Mouse (Mus musculus) testis, postnatal 10 days (tissue): ENCODE results near the gene Ippk.

Experiments used
- DNase-seq: peaks from one replicate; pipeline ENCODE4 v3.0.0; 2021; ENCODE audit warnings: low spot score

The Ippk gene

DNA sequence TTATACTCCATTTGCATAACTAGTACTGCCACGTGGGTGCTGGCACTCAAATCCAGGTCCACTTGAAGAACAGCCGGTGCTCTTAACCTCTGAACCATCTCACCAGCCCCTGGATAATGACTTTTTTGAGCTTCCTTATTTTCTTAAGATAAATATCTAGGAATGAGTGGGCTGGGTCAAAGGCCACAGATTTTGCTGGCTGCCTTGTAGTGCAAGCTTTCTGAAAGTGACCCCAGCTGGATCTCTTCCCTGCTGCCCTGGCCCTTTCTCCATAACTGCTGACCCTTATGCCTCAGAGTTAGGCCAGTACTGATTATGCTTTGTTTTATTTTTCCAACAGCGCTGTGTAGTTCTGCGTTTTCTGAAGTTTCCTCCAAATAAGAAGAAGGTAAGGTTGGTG, 9.5 kb downstream of the Ippk start:
- no peak for DNase-seq

GRCm38 (mm10) chr13:49433268-49434029, 12.4 kb downstream of the Ippk start:
- DNase-seq, result no peak

DNA sequence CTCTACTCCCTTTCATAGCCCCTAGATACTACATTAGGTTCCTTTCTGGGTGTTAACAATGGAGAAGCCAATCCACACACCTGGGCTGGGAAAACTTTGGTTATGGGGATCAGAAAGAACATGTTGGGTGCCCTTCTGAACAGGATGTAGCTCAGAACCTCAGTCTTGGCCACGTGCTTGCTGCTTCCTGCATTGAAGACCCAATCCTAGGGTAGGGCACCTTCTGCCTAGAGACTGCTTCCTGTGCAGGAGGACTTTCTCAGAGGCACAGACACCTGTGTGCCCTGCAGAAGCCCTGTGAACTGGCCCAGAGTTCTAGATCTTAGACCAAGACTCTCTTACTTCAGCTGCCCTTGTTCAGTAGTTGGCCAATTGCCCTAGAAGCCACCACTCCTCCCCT, 14.7 kb downstream of the Ippk start:
- no peak for DNase-seq

DNA sequence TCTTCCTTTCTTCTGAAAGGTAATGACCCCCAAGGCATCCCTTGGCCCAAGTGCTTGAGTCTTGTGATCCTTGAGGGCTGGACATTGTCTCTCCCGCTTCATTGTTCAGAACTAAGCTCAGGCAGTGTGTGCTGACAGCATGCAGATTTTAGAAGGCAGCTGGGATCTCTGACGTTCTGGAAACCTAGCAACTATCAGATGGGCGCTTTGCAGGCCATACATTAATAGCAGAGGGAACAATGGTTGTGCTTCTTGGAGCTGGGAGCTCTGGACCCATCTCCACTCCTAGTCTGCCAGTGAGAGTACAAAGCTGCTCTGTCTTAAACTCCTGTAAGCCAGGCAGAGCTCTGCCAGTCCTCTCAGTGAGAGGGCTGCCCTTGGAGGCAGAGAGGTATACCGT, 15.1 kb downstream of the Ippk start:
- no peak for DNase-seq

GRCm38 (mm10) chr13:49444451-49444850, 23.4 kb downstream of the Ippk start:
- no peak for DNase-seq

- peak; percentile 92 for DNase-seq
Observed at GRCm38 (mm10) chr13:49449318-49449749, 28.3 kb downstream of the Ippk start.

DNA sequence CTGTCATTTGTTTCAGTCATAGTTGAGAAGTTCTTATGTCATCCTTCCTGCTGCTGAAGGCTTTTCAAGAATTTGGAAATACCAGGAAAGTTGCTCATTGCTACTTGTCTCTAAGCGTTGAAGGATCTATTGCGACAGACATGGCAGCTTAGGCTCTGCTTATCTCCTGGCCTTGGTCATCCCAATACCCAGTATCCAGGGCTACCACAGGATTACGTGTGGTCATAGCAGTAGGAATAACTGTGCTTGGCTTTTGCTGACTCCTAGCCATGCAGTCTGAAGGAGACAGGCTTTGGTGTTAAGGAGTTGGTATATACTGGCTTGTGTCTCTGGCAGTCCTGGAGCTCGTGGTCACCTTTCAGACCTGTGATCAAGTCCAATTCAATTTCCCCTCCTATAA, 39.2 kb downstream of the Ippk start:
- no peak for DNase-seq

GRCm38 (mm10) chr13:49460692-49461414, 39.8 kb downstream of the Ippk start:
- no peak for DNase-seq

- no peak for DNase-seq
Observed at GRCm38 (mm10) chr13:49461458-49462132, 40.5 kb downstream of the Ippk start.

DNA sequence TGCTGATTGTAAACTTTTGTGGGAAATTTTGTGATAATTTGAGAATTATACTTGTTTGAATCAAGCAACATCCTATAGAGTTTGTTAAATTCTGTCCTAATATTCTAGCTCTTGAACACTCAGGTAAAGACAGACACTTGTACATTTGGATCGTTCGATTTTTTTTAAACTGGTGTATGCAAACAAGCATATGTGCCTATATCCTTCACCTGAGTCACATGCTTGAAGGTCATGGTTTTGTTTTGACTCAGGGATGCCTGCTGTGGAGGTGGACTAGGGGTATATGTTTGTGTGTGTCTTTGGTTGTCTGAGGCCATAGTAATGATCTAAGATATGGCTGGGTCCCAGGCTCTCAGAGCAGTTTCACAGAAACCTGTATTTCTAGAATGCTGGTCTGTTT, 41.9 kb downstream of the Ippk start:
- no peak for DNase-seq

DNA sequence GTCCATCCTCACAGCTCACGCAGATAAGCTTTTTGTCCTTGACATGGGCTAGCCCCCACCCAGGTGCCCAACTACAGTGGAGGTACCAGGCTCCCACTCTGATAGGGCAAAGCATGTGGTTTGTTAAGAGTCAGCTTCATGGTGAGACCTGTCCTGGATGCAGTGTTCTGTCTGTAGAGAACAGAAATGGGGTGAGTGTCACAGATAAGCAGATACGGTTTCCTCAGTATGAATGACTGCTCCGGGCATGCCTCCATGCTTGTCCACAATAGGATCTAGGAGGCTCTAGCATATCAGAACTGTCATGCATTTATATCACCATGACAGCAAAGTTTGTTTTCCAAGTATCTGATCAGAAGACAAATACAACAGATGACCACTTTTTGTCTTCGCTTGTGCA, 44.8 kb downstream of the Ippk start:
- no peak for DNase-seq

GRCm38 (mm10) chr13:49466393-49467075, 45.5 kb downstream of the Ippk start:
- peak; percentile 81 for DNase-seq

DNA sequence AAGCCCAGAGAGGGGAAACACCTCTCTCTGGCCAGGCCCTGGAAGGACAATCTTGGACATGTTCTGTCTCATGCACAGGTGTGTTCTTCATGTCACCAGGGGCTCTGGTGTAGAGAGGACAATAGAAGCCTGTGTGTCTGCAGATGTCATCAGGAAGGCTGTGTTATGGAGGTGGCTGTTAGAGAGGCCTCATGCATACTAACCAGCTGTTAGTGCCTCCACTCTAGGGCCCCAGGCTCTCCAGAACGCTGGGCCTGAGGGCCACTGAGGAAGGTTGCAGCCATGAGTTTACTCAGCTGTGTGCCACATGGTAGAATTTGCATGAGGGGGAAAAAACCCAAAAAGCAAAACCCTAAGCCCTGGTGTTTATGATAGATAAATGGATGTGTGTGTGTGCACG, 46.5 kb downstream of the Ippk start:
- no peak for DNase-seq

GRCm38 (mm10) chr13:49469002-49469401, 48.0 kb downstream of the Ippk start:
- DNase-seq, result no peak

- DNase-seq, result no peak
Observed at GRCm38 (mm10) chr13:49470319-49470718, 49.3 kb downstream of the Ippk start.

DNA sequence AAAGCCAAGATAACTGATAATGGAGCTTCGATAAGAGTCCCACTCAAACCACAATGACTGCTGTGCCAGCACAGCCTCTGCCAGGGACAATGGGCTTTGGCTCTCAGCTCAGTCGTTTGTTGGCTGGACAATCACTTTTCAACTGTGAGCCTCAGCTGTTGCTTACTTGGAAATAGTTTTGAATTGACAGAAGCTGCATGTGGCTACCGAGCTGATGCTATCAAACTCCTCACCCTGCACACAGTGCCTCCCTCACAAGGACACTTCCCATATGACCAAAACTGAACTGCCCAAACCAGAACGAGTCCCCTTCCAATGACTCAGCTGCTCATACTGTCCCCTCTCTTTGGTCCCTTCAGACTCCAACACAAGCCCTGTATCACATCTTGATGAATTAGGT, 49.8 kb downstream of the Ippk start:
- no peak for DNase-seq

DNA sequence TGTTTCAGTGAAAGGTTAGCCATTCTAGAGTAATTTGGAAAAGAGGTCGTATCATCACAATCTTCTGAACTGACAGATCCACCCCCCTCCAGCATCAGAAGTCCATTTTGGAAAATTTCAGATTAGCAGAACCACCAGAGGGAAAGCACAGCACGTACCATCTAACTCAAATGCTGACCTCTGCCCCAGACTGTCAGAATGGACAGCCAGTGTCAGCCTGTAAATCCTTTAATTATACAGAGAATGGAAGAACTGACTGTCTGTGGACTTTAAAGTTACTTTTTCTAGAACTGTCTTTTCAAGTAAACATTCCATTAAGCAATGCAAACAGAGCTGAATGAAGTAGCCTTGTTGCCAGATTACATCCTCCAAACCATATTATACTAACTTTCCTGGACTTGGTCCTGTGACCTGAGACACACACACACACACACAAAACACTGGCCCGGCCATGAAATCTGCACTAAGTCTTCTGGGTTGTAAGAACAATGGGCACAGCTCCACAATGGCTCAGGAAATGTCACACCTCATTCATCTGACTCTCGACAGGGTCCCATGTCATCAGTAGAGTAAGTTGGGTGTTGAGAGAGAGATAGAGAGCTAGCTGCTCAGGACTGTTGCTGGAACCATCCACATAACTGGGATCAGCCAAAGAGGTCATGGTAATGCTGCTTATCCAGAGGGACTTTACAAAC, 51.1 kb downstream of the Ippk start:
- no peak for DNase-seq

DNA sequence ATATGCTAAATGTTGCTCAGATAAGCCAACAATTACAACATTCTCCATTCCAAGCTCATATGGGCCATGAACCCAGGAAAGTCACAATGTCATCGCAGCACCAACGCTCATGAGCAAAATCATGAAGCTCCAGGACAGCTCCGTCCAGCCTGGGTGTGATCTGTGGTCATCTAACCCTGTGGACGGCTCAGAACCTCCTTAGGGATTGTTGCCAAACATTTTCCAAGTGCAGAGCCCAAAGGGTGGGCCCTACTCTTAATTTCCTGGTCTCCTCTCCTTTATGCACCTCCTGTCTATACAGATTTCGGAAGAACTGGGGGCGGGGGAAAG, 51.6 kb downstream of the Ippk start:
- no peak for DNase-seq

- DNase-seq, result no peak
Observed at GRCm38 (mm10) chr13:49477887-49478286, 56.8 kb downstream of the Ippk start.

- DNase-seq, result no peak
Observed at GRCm38 (mm10) chr13:49478851-49479374, 57.9 kb downstream of the Ippk start.

DNA sequence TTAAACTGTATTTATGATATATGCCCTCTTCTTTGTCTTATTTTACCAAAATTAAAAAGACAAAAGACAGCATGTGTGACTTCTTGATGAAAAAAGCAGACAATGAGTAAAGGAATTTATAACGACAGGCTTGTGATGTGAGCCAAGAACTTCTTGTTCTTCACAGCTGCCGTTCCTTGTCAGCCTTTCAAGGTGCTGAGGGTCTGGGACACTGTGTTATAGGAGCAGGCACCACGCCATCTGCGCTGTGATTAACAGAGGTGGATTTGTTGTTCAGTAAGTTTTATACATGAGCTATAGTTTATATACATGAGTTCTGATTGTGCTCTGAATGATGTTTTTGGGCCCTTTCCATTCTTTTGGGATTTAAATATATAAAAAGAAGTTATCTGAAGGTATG, 58.4 kb downstream of the Ippk start:
- DNase-seq, result peak; percentile 71

DNA sequence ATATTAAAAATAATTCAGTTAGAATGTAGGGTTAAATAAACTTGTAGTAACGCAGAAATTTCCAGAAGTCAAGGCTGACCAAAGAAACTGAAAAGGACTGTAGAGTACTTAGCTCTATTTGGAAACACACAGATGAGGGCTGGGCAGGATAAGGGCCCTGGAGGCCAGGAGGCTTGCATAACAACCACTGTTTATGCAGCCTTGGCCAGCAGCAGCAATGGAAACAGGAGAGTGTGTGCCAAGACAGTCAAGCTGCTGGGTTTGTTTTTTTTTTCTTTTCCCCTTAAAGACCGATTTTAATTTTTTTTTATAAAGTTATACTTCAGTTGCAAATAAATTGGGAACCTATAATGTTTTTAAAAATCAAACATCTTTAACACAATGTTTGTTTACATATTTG, 59.0 kb downstream of the Ippk start:
- DNase-seq, result peak; percentile 62
